Comparison of ENCODE assay signal across 1 mouse cellular context in genomic region chr14:14353740-14354510, GRCm38 (mm10).
TF ChIP-seq lines count a peak whose summit lies in the region.

No protein-coding gene starts in this region.

TF ChIP-seq in CH12.LX, 34 proteins besides CTCF, POLR2A, EP300 and RAD21 (continued from another document):
- no peak for TF ChIP-seq JUND (conservative IDR thresholded peaks at IDR 0.05; ENCODE audit: low read depth, low read length)
- no peak for TF ChIP-seq CHD2 (IDR thresholded peaks at IDR 0.05; ENCODE audit: low read length)
- no peak for TF ChIP-seq ZNF384 (IDR thresholded peaks at IDR 0.05; ENCODE audit: low read depth, low read length)
- TF ChIP-seq SIN3A (IDR thresholded peaks at IDR 0.05; ENCODE audit: low read length) = no peak
- TF ChIP-seq MYC (IDR thresholded peaks at IDR 0.05; ENCODE audit: low read depth, low read length) = no peak
- no peak for TF ChIP-seq ELF1 (IDR thresholded peaks at IDR 0.05; ENCODE audit: low read depth, low read length)
- no peak for TF ChIP-seq USF2 (conservative IDR thresholded peaks at IDR 0.05; ENCODE audit: low read depth, low read length)
